Mouse (Mus musculus): ENCODE results near the gene Chac1. TPM values are rescaled to one million over a fixed set of nuclear protein-coding genes. Genes with fewer than 3 reads are reported as not detected.

Gene Chac1
- total RNA-seq (2014; fragmentation: Nextera tagmentation) (not detected in 2 replicates), total RNA-seq (2017) (not detected in 2 replicates)

- ATAC-seq (replicated peaks; ENCODE audit: poor library complexity, severe bottlenecking), result peak; percentile 97
Measured at GRCm38 (mm10) chr2:119350555-119351486, at the start of gene Chac1. Chac1 (plus strand) TSS chr2:119351229.

GRCm38 (mm10) chr2:119302876-119303275 lies 48.2 kb upstream of the Chac1 start:
- ATAC-seq (replicated peaks; ENCODE audit: poor library complexity, severe bottlenecking), result no peak

GRCm38 (mm10) chr2:119304391-119304790 lies 46.6 kb upstream of the Chac1 start:
- no peak for ATAC-seq (replicated peaks; ENCODE audit: poor library complexity, severe bottlenecking)

GRCm38 (mm10) chr2:119304798-119305208 lies 46.2 kb upstream of the Chac1 start:
- ATAC-seq (replicated peaks; ENCODE audit: poor library complexity, severe bottlenecking), result no peak

- ATAC-seq (replicated peaks; ENCODE audit: poor library complexity, severe bottlenecking), result no peak
Measured at GRCm38 (mm10) chr2:119311544-119311943, 39.5 kb upstream of the Chac1 start.

- no peak for ATAC-seq (replicated peaks; ENCODE audit: poor library complexity, severe bottlenecking)
Measured at GRCm38 (mm10) chr2:119312380-119312958, 38.6 kb upstream of the Chac1 start.

GRCm38 (mm10) chr2:119313780-119314479 lies 37.1 kb upstream of the Chac1 start:
- ATAC-seq (replicated peaks; ENCODE audit: poor library complexity, severe bottlenecking), result peak; percentile 51

- no peak for ATAC-seq (replicated peaks; ENCODE audit: poor library complexity, severe bottlenecking)
Measured at GRCm38 (mm10) chr2:119314742-119315310, 36.2 kb upstream of the Chac1 start.

GRCm38 (mm10) chr2:119318043-119318710 lies 32.9 kb upstream of the Chac1 start:
- ATAC-seq (replicated peaks; ENCODE audit: poor library complexity, severe bottlenecking), result peak; percentile 13; the same call in 1 of the 2 replicates

GRCm38 (mm10) chr2:119320571-119320970 lies 30.5 kb upstream of the Chac1 start:
- peak; percentile 10; the same call in 1 of the 2 replicates for ATAC-seq (replicated peaks; ENCODE audit: poor library complexity, severe bottlenecking)

GRCm38 (mm10) chr2:119321771-119322586 lies 29.1 kb upstream of the Chac1 start:
- no peak for ATAC-seq (replicated peaks; ENCODE audit: poor library complexity, severe bottlenecking)

- peak; percentile 38 for ATAC-seq (replicated peaks; ENCODE audit: poor library complexity, severe bottlenecking)
Measured at GRCm38 (mm10) chr2:119322587-119323300, 28.3 kb upstream of the Chac1 start.

- ATAC-seq (replicated peaks; ENCODE audit: poor library complexity, severe bottlenecking), result peak; percentile 58
Measured at GRCm38 (mm10) chr2:119323866-119324575, 27.0 kb upstream of the Chac1 start.

GRCm38 (mm10) chr2:119324576-119325318 lies 26.3 kb upstream of the Chac1 start:
- ATAC-seq (replicated peaks; ENCODE audit: poor library complexity, severe bottlenecking), result no peak

GRCm38 (mm10) chr2:119325568-119326143 lies 25.4 kb upstream of the Chac1 start, which contains the start of gene Dll4:
Dll4 (plus strand) TSS chr2:119325784.
- ATAC-seq (replicated peaks; ENCODE audit: poor library complexity, severe bottlenecking), result peak; percentile 55
